Mouse (Mus musculus): ENCODE measurements around the gene Tm6sf2.

Gene Tm6sf2

GRCm38 (mm10) chr8:70089296-70089960 is 16.7 kb downstream of the Tm6sf2 start:
- no peak for DNase-seq

GRCm38 (mm10) chr8:70092786-70093185 is 20.1 kb downstream of the Tm6sf2 start:
- DNase-seq = no peak

- no peak for DNase-seq
Measured at GRCm38 (mm10) chr8:70099276-70099675, 26.6 kb downstream of the Tm6sf2 start.

GRCm38 (mm10) chr8:70100241-70100640 is 27.5 kb downstream of the Tm6sf2 start:
- no peak for DNase-seq

GRCm38 (mm10) chr8:70104506-70104905 is 31.8 kb downstream of the Tm6sf2 start:
- DNase-seq = peak; percentile 68 to 70

DNA sequence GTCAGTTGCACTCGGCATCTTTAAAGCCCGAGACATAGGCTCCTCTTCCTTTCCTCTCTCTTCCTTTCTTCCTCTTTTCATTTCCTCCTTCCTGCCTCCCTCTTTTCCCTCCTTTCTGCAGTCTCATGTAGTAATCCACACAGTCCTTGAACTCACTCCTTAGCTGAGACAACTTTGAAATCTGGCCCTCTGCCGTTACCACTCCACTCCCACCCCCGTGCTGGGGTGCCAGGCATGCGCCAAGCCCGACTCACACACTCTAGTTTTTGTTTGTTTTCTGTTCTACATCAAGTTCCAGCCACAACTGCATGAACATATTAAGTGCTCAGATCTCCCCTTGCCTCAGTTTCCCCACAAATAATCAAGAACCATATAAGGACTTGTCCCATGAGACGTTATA is 32.2 kb downstream of the Tm6sf2 start:
- DNase-seq = no peak

DNA sequence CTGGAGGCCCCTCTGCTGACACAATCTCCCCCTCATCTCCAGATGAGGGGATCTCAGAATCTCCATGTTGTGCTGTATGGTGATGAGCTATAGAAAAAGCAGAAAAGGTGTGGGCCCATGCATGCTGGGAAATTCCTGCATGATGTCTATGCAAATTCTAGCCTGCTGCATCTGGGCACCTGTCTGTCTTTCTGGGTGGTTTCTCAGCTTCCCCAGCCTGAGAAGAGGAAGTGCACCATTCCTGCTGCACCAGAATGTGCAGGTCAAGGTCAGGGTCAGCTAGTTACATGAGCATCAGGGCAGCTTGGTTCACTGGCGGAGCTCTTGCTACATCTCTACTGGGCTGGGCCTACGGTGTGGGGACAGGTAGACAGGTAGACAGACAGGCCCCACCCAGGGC is 37.7 kb downstream of the Tm6sf2 start:
- no peak for DNase-seq

DNA sequence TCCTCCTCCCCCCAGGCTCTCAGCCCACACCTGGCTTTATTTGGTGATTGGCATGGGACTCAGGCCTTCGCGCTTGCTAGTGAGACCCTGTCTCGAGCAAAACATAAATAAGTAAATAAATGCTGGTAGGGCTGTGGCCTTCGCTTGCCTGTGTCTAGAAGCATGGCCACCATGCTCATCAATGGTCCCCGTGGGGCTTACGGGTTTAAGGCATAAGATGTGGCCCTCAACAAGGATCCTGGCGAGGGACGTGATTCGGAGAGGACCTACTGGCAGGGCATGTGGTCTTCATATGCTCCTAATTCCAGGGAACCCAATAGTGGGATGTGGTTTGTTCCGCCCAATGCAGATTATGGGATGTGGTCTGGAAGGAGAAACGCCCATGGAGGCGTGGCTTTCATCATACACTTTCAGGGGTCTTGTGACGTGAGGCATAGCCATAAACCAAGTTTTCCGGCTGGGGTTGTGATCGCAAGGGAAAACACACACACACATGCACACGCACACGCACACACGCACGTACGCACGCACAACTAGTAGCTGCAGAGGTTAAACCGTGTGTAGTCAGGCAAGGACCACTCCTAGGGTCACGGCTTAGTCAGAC is 38.6 kb downstream of the Tm6sf2 start:
- no peak for DNase-seq

DNA sequence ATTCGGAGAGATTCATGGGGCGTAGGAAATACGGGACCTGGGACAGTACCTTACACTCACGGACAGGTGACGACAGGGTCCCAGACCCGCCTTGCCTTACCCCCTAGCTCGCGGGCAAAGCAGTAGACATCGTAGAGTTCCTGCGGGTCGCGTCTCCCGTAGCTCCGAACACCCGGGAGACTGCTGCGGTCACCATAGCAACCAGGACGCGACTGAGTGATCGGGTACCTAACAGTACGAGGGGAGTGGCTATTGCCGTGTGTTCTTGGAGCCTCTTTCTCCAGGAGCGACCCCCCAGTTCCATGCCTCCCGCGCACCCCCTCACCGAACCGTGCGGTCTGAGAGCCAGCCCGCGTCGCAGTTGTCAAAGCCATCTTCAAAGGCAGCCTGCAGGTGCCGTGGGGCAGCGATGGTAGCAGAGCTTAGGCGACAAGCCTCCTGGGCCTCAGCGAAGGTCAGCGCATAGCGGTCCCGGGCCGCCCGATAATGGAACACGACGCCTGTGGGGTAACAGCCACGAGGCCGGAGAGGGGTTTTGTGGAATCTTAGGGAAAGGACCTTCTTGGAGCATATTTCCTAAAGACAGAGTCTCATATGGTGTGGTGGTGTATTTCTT is 39.8 kb downstream of the Tm6sf2 start:
- no peak for DNase-seq

GRCm38 (mm10) chr8:70114488-70114887 is 41.8 kb downstream of the Tm6sf2 start:
- DNase-seq = no peak

DNA sequence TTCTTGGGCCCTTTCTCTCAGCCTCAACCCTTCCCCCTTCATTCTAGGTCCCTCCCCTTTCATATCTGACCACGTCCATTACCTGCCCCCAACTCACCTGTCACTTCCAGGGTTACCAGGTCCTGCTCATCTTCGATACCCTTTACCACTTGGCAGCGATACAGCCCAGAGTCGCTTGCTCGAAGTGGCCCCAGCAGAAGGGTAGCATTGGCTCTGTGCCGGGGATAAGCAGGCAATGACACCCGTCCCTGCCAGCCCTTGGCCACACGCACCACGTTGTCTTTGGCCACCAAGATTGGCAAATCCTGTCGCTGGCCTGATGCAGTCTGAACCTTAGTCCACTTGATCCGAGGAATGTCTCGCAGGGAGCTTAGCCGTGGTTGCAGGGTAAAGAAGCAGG is 42.2 kb downstream of the Tm6sf2 start:
- DNase-seq = peak; percentile 69 to 78

DNA sequence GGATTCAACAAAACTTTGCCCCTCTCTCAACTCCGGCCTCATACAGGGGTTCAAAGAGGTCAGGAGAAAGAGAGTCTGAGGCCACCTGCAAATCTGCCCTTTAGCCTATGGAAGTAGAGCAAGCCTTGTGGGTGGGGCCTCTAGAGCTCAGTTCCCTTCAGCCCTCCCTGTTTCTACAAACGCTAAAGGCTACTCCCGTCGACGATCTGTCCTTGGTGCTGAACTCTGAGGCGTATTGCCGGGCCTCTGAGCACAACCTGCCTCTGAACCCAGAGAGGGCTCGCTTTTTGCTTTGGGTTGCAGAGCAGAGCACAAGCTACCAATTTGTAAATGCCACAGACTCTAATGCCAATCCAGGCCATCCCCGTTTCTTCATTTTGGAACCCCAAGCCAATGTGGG is 44.9 kb downstream of the Tm6sf2 start:
- DNase-seq = no peak

DNA sequence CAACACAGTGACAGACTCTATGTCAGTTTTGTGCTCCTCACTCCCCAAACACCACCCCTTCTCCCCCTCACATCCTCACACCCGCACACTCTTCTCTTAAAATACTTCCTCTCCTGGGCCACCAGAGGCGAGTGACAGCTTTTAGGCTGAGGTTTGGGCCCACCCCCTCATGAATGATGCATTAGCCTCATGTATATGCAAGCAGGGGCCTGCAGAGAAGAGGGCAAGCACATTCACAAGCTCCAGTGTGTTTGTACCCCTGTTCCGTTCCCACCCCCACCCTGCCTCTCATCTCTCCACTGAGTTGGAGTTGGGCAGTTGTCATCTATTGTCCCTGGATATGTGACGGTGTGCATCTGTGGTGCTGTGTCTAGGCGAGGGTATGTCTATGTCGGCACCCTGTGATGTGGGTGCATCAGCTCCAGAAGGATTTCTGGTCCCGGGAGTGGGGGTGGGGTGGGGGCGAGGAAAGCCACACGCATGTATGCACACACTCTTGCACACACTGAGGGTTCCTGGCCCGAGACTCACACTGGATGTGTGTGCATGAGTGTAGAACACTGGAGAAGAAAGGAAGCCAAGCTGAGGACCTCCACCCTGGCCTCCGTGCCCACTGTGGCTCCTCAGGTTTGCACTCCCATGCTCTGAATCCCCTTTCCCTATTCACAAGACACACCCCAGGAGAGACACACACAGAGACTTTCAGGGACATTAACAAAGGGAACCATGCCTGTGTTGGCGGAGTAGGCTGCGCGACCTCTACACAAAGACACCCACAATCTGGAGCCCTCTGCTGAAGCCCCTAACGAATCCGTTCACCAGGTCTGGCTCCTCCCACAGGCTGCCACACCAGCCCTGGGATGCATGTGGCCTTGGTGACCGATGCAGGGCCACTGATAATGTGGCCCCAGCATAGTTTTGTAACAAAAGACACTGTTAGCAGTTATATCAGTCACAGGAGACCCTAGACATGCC is 46.3 kb downstream of the Tm6sf2 start:
- peak; percentile 59 to 63 for DNase-seq

GRCm38 (mm10) chr8:70120667-70121066 is 47.9 kb downstream of the Tm6sf2 start, which contains the start of gene Ncan:
TSS of gene Ncan (minus strand) at chr8:70120873.
- peak; percentile 93 to 95 for DNase-seq

DNA sequence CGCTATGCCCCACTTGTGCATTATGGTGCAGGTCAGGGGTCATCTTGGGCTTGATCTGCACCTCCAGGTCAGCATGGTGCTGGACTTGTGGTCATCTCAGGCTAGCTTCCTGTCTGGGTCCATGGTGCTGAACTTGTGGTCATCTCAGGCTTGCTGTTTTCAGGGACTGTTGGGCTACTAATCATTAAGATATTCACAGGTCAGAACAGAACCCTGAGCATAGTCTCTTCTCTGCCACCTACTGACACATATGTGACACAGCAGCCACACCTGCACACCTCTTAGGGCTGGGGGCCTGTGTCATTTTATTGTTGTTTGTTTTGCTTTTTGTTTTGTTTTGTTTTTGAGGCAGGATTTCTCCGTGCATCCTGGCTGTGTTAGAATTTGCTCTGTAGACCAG is 50.1 kb downstream of the Tm6sf2 start:
- peak; percentile 31 to 38 for DNase-seq

GRCm38 (mm10) chr8:70124992-70125391 is 52.3 kb downstream of the Tm6sf2 start:
- no peak for DNase-seq

GRCm38 (mm10) chr8:70128435-70128834 is 55.7 kb downstream of the Tm6sf2 start:
- peak; percentile 69 to 77 for DNase-seq

DNA sequence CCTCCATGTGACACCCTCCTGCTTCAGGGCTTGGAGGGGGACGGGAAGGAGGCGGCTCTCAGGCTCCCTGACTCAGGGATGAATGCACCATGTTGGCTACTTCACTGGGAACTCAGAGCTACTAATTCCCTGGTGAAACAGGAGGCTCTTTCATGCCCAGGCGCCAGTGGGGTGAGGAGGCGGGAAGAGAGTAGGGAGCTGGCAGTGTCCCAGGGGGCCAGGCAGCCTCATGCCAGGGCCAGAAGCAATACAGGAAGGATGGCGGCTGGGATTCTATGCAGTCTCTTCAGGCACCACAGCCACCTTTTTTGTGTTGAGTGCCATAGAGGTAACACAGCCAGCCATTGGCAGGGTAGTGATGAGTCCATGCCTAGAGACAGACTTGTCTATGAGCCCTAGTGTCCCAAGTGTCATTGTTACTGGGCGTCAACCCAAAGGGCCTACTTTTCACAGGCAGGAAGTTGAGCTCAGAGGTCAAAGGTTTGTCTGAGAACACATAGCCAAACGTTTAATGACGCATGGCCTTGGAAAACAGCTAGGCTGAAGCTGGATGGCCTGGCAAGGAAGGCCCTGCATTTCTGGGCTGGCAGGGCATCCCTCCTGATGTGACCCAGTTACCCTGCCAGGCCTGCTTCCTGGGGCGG is 56.7 kb downstream of the Tm6sf2 start:
- DNase-seq = peak; percentile 64 to 82

Data from cerebellum, postnatal 10 days (tissue).